In the genomic region with DNA sequence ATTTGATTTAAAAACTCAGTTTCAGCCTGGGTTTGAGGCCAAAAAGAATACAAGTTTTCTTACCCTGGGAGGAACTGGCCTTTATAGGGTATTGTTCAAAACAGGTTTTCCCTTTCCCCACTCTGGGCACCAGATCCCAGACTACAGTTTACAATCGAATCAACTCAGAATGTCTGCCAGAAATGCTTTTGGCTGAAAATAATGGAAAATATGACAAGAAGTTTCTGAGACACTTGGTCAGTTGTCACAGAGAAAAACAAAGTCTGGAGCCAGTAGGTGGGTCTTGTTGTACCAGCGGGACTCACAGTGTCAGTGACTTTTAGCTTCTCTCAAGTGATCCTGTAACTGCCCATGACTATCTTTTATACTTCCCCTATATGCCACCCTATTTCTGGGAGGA, we compare ENCODE assay signal across 25 mouse cellular contexts. TPM values are rescaled to one million over a fixed set of nuclear protein-coding genes. Genes with fewer than 3 reads are reported as not detected.
DNase-seq lines count a peak whose midpoint lies in the region; ATAC-seq and TF ChIP-seq lines count a peak whose summit lies in the region.
"Had no signal": no experiment of that assay in that cellular context is flagged by ENCODE, and none has a peak within 500 bp of the region (broad histone marks: within the 10 kb centered on the region; RNA-seq: fewer than 3 reads in every experiment).

No protein-coding gene starts in this region.

- no peaks in the 10 kb centered on the region for H3K9me3 ChIP-seq in lung, embryonic 14.5 days (ENCODE audit: low read depth, low read length)
- H3K9me3 ChIP-seq: embryonic facial prominence, embryonic 12.5 days; forebrain, embryonic 13.5 days; heart, embryonic 13.5 days; kidney, embryonic 15.5 days; limb, embryonic 13.5 days; liver, embryonic 12.5 days; midbrain, embryonic 12.5 days had no signal

- intact Hi-C loops in heart, postnatal 36 days (cut with DNase I), result no loop called here

- TF ChIP-seq CTCF in lung, embryonic 14.5 days (IDR thresholded peaks at IDR 0.05; ENCODE audit: low read depth), result no peak
- TF ChIP-seq CTCF in lung, adult 2 months (IDR thresholded peaks at IDR 0.05; ENCODE audit: insufficient read depth, low read length), result no peak
- no peak for TF ChIP-seq CTCF in embryonic fibroblast, embryonic 13.5 days (IDR thresholded peaks at IDR 0.05; ENCODE audit: borderline replicate concordance, insufficient read depth, low read length)

- no peak overlapping the region for H3K4me3 ChIP-seq in lung, embryonic 14.5 days (ENCODE audit: low read depth, low read length)
- no peak overlapping the region for H3K4me3 ChIP-seq in lung, adult 2 months (replicated peaks; ENCODE audit: extremely low read depth, low read depth, low read length)
- no peak overlapping the region for H3K4me3 ChIP-seq in embryonic fibroblast, embryonic 13.5 days (ENCODE audit: insufficient read depth, low read length)
- H3K4me3 ChIP-seq: embryonic facial prominence, embryonic 12.5 days; erythroblast, embryonic 14.5 days; forebrain, embryonic 13.5 days; heart, embryonic 13.5 days; kidney, embryonic 15.5 days; limb, embryonic 13.5 days; liver, embryonic 12.5 days; midbrain, embryonic 12.5 days had no signal

- no peak overlapping the region for H3K27ac ChIP-seq in lung, embryonic 14.5 days (ENCODE audit: low read depth)
- H3K27ac ChIP-seq in embryonic fibroblast, embryonic 13.5 days (ENCODE audit: insufficient read depth, low read length), result peak overlapping the region; percentile 96
- H3K27ac ChIP-seq: embryonic facial prominence, embryonic 12.5 days; forebrain, embryonic 13.5 days; heart, embryonic 13.5 days; kidney, embryonic 15.5 days; limb, embryonic 13.5 days; liver, embryonic 12.5 days; midbrain, embryonic 12.5 days had no signal

- H3K9ac ChIP-seq in lung, embryonic 14.5 days, result no peak overlapping the region
- H3K9ac ChIP-seq: embryonic facial prominence, embryonic 12.5 days; forebrain, embryonic 13.5 days; heart, embryonic 13.5 days; kidney, embryonic 15.5 days; limb, embryonic 13.5 days; liver, embryonic 12.5 days; midbrain, embryonic 12.5 days had no signal

- H3K27me3 ChIP-seq in lung, embryonic 14.5 days (ENCODE audit: insufficient read depth, low read length), result no peaks in the 10 kb centered on the region
- H3K27me3 ChIP-seq: embryonic facial prominence, embryonic 12.5 days; forebrain, embryonic 13.5 days; heart, embryonic 13.5 days; kidney, embryonic 15.5 days; liver, embryonic 12.5 days; midbrain, embryonic 12.5 days; Patski had no signal

- 60% methylated on average over 2 of the region's 2 CpGs for WGBS in lung, embryonic 14.5 days
- 65% methylated on average over 2 of the region's 2 CpGs for WGBS in lung, adult 2 months

- no peak for TF ChIP-seq POLR2A in lung, adult 2 months (IDR thresholded peaks at IDR 0.05; ENCODE audit: borderline replicate concordance, extremely low read depth, low read depth, low read length)
- TF ChIP-seq POLR2A in embryonic fibroblast, embryonic 13.5 days (IDR thresholded peaks at IDR 0.05; ENCODE audit: low read depth, low read length), result no peak

- no peak for ATAC-seq in lung, embryonic 14.5 days (ENCODE audit: insufficient read depth)
- no peak for ATAC-seq in erythroid progenitor cell, adult 5-6 weeks (replicated peaks; ENCODE audit: low FRiP score, poor library complexity, severe bottlenecking)
- ATAC-seq: forebrain, embryonic 13.5 days; liver, embryonic 12.5 days; Patski had no signal

- no peaks in the 10 kb centered on the region for H3K36me3 ChIP-seq in lung, embryonic 14.5 days (ENCODE audit: insufficient read depth)
- H3K36me3 ChIP-seq: embryonic facial prominence, embryonic 12.5 days; heart, embryonic 13.5 days; kidney, embryonic 15.5 days; limb, embryonic 13.5 days; liver, embryonic 12.5 days; midbrain, embryonic 12.5 days had no signal

- no peaks in the 10 kb centered on the region for H3K4me1 ChIP-seq in lung, embryonic 14.5 days (ENCODE audit: insufficient read depth)
- H3K4me1 ChIP-seq in lung, adult 2 months (ENCODE audit: control insufficient read depth, insufficient read depth, low read length), result no peaks in the 10 kb centered on the region
- peaks cover 24% of the 10 kb centered on the region for H3K4me1 ChIP-seq in embryonic fibroblast, embryonic 13.5 days (ENCODE audit: control insufficient read depth, insufficient read depth, low read length)
- H3K4me1 ChIP-seq: embryonic facial prominence, embryonic 12.5 days; forebrain, embryonic 13.5 days; heart, embryonic 13.5 days; kidney, embryonic 15.5 days; limb, embryonic 13.5 days; liver, embryonic 12.5 days; midbrain, embryonic 12.5 days had no signal

- no peak overlapping the region for H3K4me2 ChIP-seq in lung, embryonic 14.5 days
- H3K4me2 ChIP-seq: embryonic facial prominence, embryonic 12.5 days; forebrain, embryonic 13.5 days; heart, embryonic 13.5 days; kidney, embryonic 15.5 days; limb, embryonic 13.5 days; liver, embryonic 12.5 days; midbrain, embryonic 12.5 days had no signal

- DNase-seq in heart, adult 11 months, result peak; percentile 88
- no peak for DNase-seq in heart, postnatal 36 days
- DNase-seq in lung, embryonic 14.5 days, result peak; percentile 38
- DNase-seq in lung, adult 2 months, result no peak
- peak; percentile 48 for DNase-seq in skeletal muscle tissue, adult 2 months (ENCODE audit: low read depth, low spot score)
- DNase-seq: adrenal gland, adult 2 months; cerebellum, adult 2 months; cerebellum, postnatal 25 days; kidney, adult 11 months; kidney, postnatal 36 days had no signal

RNA-seq across cellular contexts. Expression of gene Sod3, which starts 13.1 kb away (rescaled TPM):
- 10 to 100 TPM; 12.7 to 17.2 TPM for total RNA-seq in heart, postnatal 36 days (2021)
- 0.26 and 0.53 TPM in 2 replicates for polyA plus RNA-seq in lung, embryonic 14.5 days (2014; fragmentation: Nextera tagmentation; extraction: Ambion mirVana)
- polyA plus RNA-seq in lung, adult 2 months (2012; rRNA removed), result 293 and 326 TPM in 2 replicates
- 48.8 and 49.2 TPM in 2 replicates for polyA plus RNA-seq in embryonic fibroblast, embryonic 13.5 days (2011; ENCODE audit: insufficient read length, low read depth, missing spikeins)
- not detected in 2 replicates for total RNA-seq in erythroid progenitor cell, adult 5-6 weeks (2015; ENCODE audit: low replicate concordance)
- 0.30 TPM in 1 of 2 replicates, not detected in the other for total RNA-seq in erythroid progenitor cell, adult 5-6 weeks (2017; ENCODE audit: low replicate concordance)
- total RNA-seq: ES-E14; megakaryocyte progenitor cell, adult 5-6 weeks; monocyte, adult 5-6 weeks; neutrophil, adult 5-6 weeks had no signal

Comparison
In these comparisons a context has a peak if more than half of its experiments do, and no peak if none do; other contexts are left out.
1. DNase-seq: peak in heart, adult 11 months (single experiment), lung, embryonic 14.5 days (single experiment) and skeletal muscle tissue, adult 2 months (single experiment); none in heart, postnatal 36 days (0 of 2) and lung, adult 2 months (single experiment).
2. RNA of gene Sod3, which starts 13.1 kb away (polyA plus RNA-seq): 293 to 326 TPM in lung, adult 2 months and 48.8 to 49.2 TPM in embryonic fibroblast, embryonic 13.5 days; 0.26 to 0.53 TPM in lung, embryonic 14.5 days; every median in the first group is over 10 times any median in the second.